Mouse (Mus musculus) spleen, adult 2 months (tissue): ENCODE data around the gene C87499.

ENCODE experiments used
- CTCF ChIP-seq: fragments of 200-500 bp; IDR thresholded peaks from 2 replicates; pipeline ENCODE4 v1.5.1; 2011; ENCODE audit warnings: mild to moderate bottlenecking, inconsistent platforms; ENCODE audit not compliant: insufficient read depth, insufficient read length, insufficient replicate concordance; ENCODE audit errors: extremely low read depth
- POLR2A ChIP-seq: fragments of 200-500 bp; IDR thresholded peaks from 2 replicates; pipeline ENCODE4 v1.6.1; 2011; ENCODE audit warnings: low read depth, low read length, inconsistent platforms

- no peak for TF ChIP-seq POLR2A
- no peak for TF ChIP-seq CTCF
Observed at GRCm38 (mm10) chr4:88655461-88655860, 21.2 kb upstream of the C87499 start.
